Mouse (Mus musculus) small intestine, adult 2 months (tissue): ENCODE measurements around the gene Arl3.

ENCODE experiments used
- CTCF ChIP-seq: fragments of 200-500 bp; IDR thresholded peaks from 2 replicates; pipeline ENCODE4 v1.5.1; 2012; ENCODE audit warnings: low read depth, mild to moderate bottlenecking, control low read depth, inconsistent platforms, low read length, moderate library complexity, mixed read lengths; ENCODE audit not compliant: insufficient replicate concordance, insufficient read length; ENCODE audit errors: extremely low read depth
- POLR2A ChIP-seq: fragments of 200-500 bp; IDR thresholded peaks from 2 replicates; pipeline ENCODE4 v1.6.1; 2012; ENCODE audit warnings: low read depth, mild to moderate bottlenecking, control low read depth, inconsistent platforms, low read length, moderate library complexity

DNA sequence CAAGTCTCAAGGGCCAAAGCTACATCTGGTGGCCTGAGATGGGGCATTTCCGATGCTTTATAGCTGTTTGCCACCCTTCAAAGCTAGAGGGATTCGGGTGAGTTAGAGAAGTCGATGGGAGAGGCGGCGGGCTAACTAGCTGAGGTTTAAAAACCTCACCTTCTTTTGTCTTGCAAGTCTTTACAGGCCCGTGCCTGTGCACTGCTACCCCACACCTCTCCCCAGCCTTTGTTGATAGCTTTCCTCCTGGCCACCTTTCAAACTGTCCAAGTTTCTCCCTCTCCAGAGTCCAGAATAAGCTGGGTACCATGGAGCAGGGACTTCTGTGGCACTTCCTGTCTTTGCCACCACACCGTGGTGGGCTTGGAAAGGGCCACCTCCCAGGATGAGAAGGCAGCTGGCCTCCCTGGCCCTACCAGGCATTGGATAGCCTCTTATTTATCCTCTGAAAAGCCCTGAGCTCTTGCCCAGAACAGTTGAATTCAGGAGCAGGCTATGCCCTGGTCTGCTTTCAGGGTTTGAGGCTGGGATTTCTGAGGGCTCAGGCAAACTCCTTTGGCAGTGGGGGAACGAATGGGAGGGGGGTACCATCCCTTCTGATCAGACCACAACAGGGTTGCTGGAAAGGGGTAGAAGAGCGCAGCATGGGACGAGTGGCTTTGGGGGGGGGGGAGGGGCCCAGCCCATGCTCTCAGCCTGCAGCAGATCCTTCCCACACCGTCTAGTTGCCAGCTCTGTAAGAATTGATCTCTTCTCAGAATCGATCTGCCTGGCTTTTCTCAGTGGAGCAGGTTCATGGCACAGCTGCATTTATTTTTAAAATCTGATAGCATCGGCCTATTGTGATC, 43.2 kb downstream of the Arl3 start:
- no peak for TF ChIP-seq CTCF
- no peak for TF ChIP-seq POLR2A
